Mouse (Mus musculus) liver, embryonic 11.5 days (tissue): ENCODE measurements around the gene Gm11569. TPM values are rescaled to one million over a fixed set of nuclear protein-coding genes. Genes with fewer than 3 reads are reported as not detected.
"Not testable (repeated sequence)": the region's sequence is repeated elsewhere in the genome, so short reads cannot be mapped to it uniquely, and the experiment has no call there.

Experiments used
- ATAC-seq: fragments of 200-750 bp; cut with Nextera tagmentation; replicated peaks from 2 replicates; pipeline ENCODE4 v1.8.0; 2017; ENCODE audit warnings: moderate number of reproducible peaks, mild to moderate bottlenecking, moderate TSS enrichment, moderate library complexity; ENCODE audit not compliant: low FRiP score
- DNase-seq: peaks from one replicate; pipeline ENCODE4 v3.0.0-alpha.2; 2017; ENCODE audit warnings: low spot score
- H3K27ac ChIP-seq: fragments of 300-500 bp; sonication (generic); 2 replicates; pipeline ENCODE4 v1.5.1; 2014; ENCODE audit warnings: mild to moderate bottlenecking, low read depth, low read length, control low read depth
- H3K27me3 ChIP-seq: fragments of 300-500 bp; sonication (generic); replicated peaks from 2 replicates; pipeline ENCODE4 v1.6.1; 2014; ENCODE audit warnings: low read length, mixed read lengths; ENCODE audit not compliant: control insufficient read depth, insufficient read depth
- H3K36me3 ChIP-seq: fragments of 300-500 bp; sonication (generic); 2 replicates; pipeline ENCODE4 v1.6.1; 2014; ENCODE audit warnings: mild to moderate bottlenecking, low read length, moderate library complexity, mixed read lengths; ENCODE audit not compliant: control insufficient read depth, insufficient read depth
- H3K4me1 ChIP-seq: fragments of 300-500 bp; sonication (generic); replicated peaks from 2 replicates; pipeline ENCODE4 v1.6.1; 2014; ENCODE audit warnings: low read length, mixed read lengths; ENCODE audit not compliant: control insufficient read depth, insufficient read depth
- H3K4me2 ChIP-seq: fragments of 300-500 bp; sonication (generic); 2 replicates; pipeline ENCODE4 v1.6.1; 2014; ENCODE audit warnings: mild to moderate bottlenecking, control low read depth, moderate library complexity
- H3K4me3 ChIP-seq: fragments of 300-500 bp; sonication (generic); 2 replicates; pipeline ENCODE4 v1.5.1; 2014; ENCODE audit warnings: low read depth, low read length, control low read depth
- H3K9ac ChIP-seq: fragments of 300-500 bp; sonication (generic); 2 replicates; pipeline ENCODE4 v1.6.1; 2014; ENCODE audit warnings: low read depth, low read length, control low read depth
- H3K9me3 ChIP-seq: fragments of 300-500 bp; sonication (generic); 2 replicates; pipeline ENCODE4 v1.6.1; 2016; ENCODE audit warnings: low read length, inconsistent platforms, mixed read lengths; ENCODE audit not compliant: control insufficient read depth
- WGBS: fragments of 180-500 bp; shearing (Covaris S2); extraction: QIAGEN DNeasy Blood & Tissue Kit; methylation state at CpG from one replicate; pipeline ENCODE4 v1.1.7; 2014; 5-methylcytosine and 5-hydroxymethylcytosine counted together
- polyA plus RNA-seq: library from polyadenylated mRNA; unstranded; fragments of >200 nt; fragmentation: Nextera tagmentation; extraction: Ambion mirVana; gene quantifications from 2 replicates; pipeline ENCODE4 v1.2.1, GENCODE M21; 2014

The Gm11569 gene
- polyA plus RNA-seq: not detected in 2 replicates

- not testable (repeated sequence) for DNase-seq, H3K9me3 ChIP-seq, H3K4me1 ChIP-seq, ATAC-seq, H3K27me3 ChIP-seq, H3K4me2 ChIP-seq, H3K9ac ChIP-seq, H3K27ac ChIP-seq, H3K36me3 ChIP-seq, H3K4me3 ChIP-seq
- no CpG with 5 or more reads among the region's 1 CpGs for WGBS
Observed at GRCm38 (mm10) chr11:99798832-99799231, at the start of gene Gm11569. Gene Gm11569, minus strand, starts transcription at chr11:99798932.

- Histone ChIP-seq H3K4me3 (no peak overlapping the region), H3K9me3 (no peaks in the 10 kb centered on the region), H3K36me3 (no peaks in the 10 kb centered on the region), H3K4me2 (no peak overlapping the region), H3K27me3 (no peaks in the 10 kb centered on the region), H3K9ac (no peak overlapping the region), H3K27ac (no peak overlapping the region), H3K4me1 (no peaks in the 10 kb centered on the region)
- no peak for DNase-seq
- WGBS: 90% methylated on average over 2 of the region's 2 CpGs
- ATAC-seq: no peak
Observed at GRCm38 (mm10) chr11:99846746-99847145, 48.0 kb upstream of the Gm11569 start.

GRCm38 (mm10) chr11:99842185-99842584 lies 43.5 kb upstream of the Gm11569 start:
- H3K27ac ChIP-seq: no peak overlapping the region
- H3K4me1 ChIP-seq: no peaks in the 10 kb centered on the region
- no peak overlapping the region for H3K4me2 ChIP-seq
- H3K9ac ChIP-seq: no peak overlapping the region
- ATAC-seq (no peak), DNase-seq (no peak)
- H3K9me3 ChIP-seq: no peaks in the 10 kb centered on the region
- WGBS: 79% methylated on average over 1 of the region's 1 CpGs
- H3K4me3 ChIP-seq: no peak overlapping the region
- H3K36me3 ChIP-seq: no peaks in the 10 kb centered on the region
- no peaks in the 10 kb centered on the region for H3K27me3 ChIP-seq

GRCm38 (mm10) chr11:99837966-99838365 lies 39.2 kb upstream of the Gm11569 start, which contains the start of gene 2300003K06Rik:
Gene 2300003K06Rik, minus strand, starts transcription at chr11:99838066.
- Histone ChIP-seq H3K9ac (no peak within 1 kb of the TSS), H3K9me3 (no peaks in the 10 kb centered on the region), H3K4me3 (no peak within 1 kb of the TSS), H3K4me2 (no peak within 1 kb of the TSS), H3K36me3 (no peaks in the 10 kb centered on the region), H3K27ac (no peak within 1 kb of the TSS), H3K27me3 (no peaks in the 10 kb centered on the region), H3K4me1 (no peaks in the 10 kb centered on the region)
- 67% methylated on average over 1 of the region's 1 CpGs for WGBS
- DNase-seq (no peak), ATAC-seq (no peak)

- DNase-seq, H3K4me2 ChIP-seq, H3K36me3 ChIP-seq, H3K4me3 ChIP-seq, H3K27ac ChIP-seq, ATAC-seq, H3K4me1 ChIP-seq, H3K9ac ChIP-seq, H3K9me3 ChIP-seq, H3K27me3 ChIP-seq: not testable (repeated sequence)
- WGBS: 86% methylated on average over 2 of the region's 2 CpGs
Observed at GRCm38 (mm10) chr11:99815566-99815965, 16.8 kb upstream of the Gm11569 start, which contains the start of gene Gm11564. Gene Gm11564, minus strand, starts transcription at chr11:99815666.

- H3K27me3 ChIP-seq, H3K36me3 ChIP-seq, H3K27ac ChIP-seq, H3K4me1 ChIP-seq, H3K9ac ChIP-seq, H3K9me3 ChIP-seq, H3K4me3 ChIP-seq, H3K4me2 ChIP-seq, ATAC-seq, DNase-seq: not testable (repeated sequence)
Observed at GRCm38 (mm10) chr11:99809792-99810191, 11.1 kb upstream of the Gm11569 start, which contains the start of gene Krtap4-13. Gene Krtap4-13, minus strand, starts transcription at chr11:99809892.

GRCm38 (mm10) chr11:99804346-99804745 lies 5.6 kb upstream of the Gm11569 start, which contains the start of gene Gm11554:
Gene Gm11554, minus strand, starts transcription at chr11:99804446.
- H3K27ac ChIP-seq, ATAC-seq, H3K36me3 ChIP-seq, H3K9ac ChIP-seq, H3K4me1 ChIP-seq, H3K4me2 ChIP-seq, H3K4me3 ChIP-seq, H3K9me3 ChIP-seq, DNase-seq, H3K27me3 ChIP-seq: not testable (repeated sequence)
- no CpG with 5 or more reads among the region's 1 CpGs for WGBS

- Histone ChIP-seq H3K27ac (no peak within 1 kb of the TSS), H3K4me2 (no peak within 1 kb of the TSS), H3K9ac (no peak within 1 kb of the TSS), H3K4me3 (no peak within 1 kb of the TSS), H3K36me3 (no peaks in the 10 kb centered on the region), H3K9me3 (no peaks in the 10 kb centered on the region), H3K4me1 (no peaks in the 10 kb centered on the region), H3K27me3 (no peaks in the 10 kb centered on the region)
- WGBS: 75% methylated on average over 2 of the region's 2 CpGs
- DNase-seq: no peak
- ATAC-seq: no peak
Observed at GRCm38 (mm10) chr11:99793367-99793766, 5.4 kb downstream of the Gm11569 start, which contains the start of gene Gm11596. Gene Gm11596, minus strand, starts transcription at chr11:99793467.

- H3K36me3 ChIP-seq, DNase-seq, H3K4me1 ChIP-seq, H3K4me2 ChIP-seq, H3K9ac ChIP-seq, ATAC-seq, H3K9me3 ChIP-seq, H3K27me3 ChIP-seq, H3K27ac ChIP-seq, H3K4me3 ChIP-seq: not testable (repeated sequence)
Observed at GRCm38 (mm10) chr11:99784900-99785299, 13.8 kb downstream of the Gm11569 start, which contains the start of gene Krtap4-9. Gene Krtap4-9, plus strand, starts transcription at chr11:99785200.
